Mouse (Mus musculus): ENCODE results near the gene Trappc10. TPM values are rescaled to one million over a fixed set of nuclear protein-coding genes. Genes with fewer than 3 reads are reported as not detected.
"Not testable (repeated sequence)": the region's sequence is repeated elsewhere in the genome, so short reads cannot be mapped to it uniquely, and the experiment has no call there.

Gene Trappc10
- polyA plus RNA-seq, 1 experiment from 2014 or later, result 8.3 TPM

DNA sequence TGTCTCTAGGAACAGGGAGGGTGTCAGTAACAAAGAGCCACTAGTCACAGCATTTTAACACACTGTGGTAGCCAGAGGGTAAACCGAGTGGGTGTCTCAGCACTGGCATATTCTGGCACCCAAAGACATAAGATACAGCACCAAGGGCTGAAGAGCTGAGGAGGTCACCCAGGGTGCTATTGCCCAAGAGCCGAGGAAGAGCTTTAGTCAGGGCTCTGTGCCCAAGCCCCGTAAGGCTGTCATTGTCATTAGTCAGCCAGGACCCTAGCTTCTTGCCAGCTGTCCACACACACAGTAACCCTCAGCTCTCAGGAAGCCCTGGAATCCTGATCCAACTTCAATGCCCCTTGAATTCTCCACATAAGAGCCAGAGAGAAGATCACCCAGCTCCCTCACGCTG lies 21.5 kb downstream of the Trappc10 start:
- no peak overlapping the region for H3K4me2 ChIP-seq (replicated peaks; ENCODE audit: low read depth, low read length)
- H3K36me3 ChIP-seq (ENCODE audit: insufficient read depth, low read length), result peaks cover 11% of the 10 kb centered on the region; the same call in 1 of the 2 replicates
- WGBS, result 83% methylated on average over 4 of the region's 4 CpGs
- H3K4me1 ChIP-seq (ENCODE audit: insufficient read depth, low read length), result no peaks in the 10 kb centered on the region
- no peak overlapping the region for H3K4me3 ChIP-seq (ENCODE audit: low read length)
- H3K27ac ChIP-seq (ENCODE audit: low read length), result no peak overlapping the region
- H3K27me3 ChIP-seq (ENCODE audit: insufficient read depth, low read length), result no peaks in the 10 kb centered on the region
- ATAC-seq (ENCODE audit: low FRiP score, low TSS enrichment), result no peak
- H3K9ac ChIP-seq (replicated peaks; ENCODE audit: low read length), result no peak overlapping the region
- no peaks in the 10 kb centered on the region for H3K9me3 ChIP-seq (ENCODE audit: low read length)

DNA sequence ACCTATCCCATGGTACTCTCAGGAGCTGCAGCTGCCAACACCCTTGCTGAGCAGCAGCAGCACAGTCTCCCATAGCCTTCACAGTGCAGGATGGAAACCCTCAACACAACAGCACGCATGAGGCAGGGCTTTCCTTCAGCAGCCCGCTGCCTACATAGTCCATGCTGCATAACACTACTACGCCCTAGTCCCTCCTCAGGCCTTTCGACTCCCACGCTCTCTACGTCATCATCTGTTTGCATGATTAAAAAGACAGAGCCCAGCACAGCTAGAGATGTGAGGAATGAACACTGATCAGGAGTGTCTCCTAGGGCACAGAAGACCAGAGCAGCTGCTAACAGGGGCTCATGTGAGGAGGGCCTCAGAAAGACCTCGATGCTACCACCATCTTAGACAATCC lies 23.1 kb downstream of the Trappc10 start:
- H3K9ac ChIP-seq (replicated peaks; ENCODE audit: low read length), result no peak overlapping the region
- H3K9me3 ChIP-seq (ENCODE audit: low read length), result no peaks in the 10 kb centered on the region
- no peak overlapping the region for H3K27ac ChIP-seq (ENCODE audit: low read length)
- H3K4me3 ChIP-seq (ENCODE audit: low read length), result no peak overlapping the region
- H3K4me1 ChIP-seq (ENCODE audit: insufficient read depth, low read length), result no peaks in the 10 kb centered on the region
- H3K36me3 ChIP-seq (ENCODE audit: insufficient read depth, low read length), result peaks cover 17% of the 10 kb centered on the region; the same call in 1 of the 2 replicates
- H3K4me2 ChIP-seq (replicated peaks; ENCODE audit: low read depth, low read length), result no peak overlapping the region
- WGBS, result 86% methylated on average over 7 of the region's 7 CpGs
- ATAC-seq (ENCODE audit: low FRiP score, low TSS enrichment), result no peak
- no peaks in the 10 kb centered on the region for H3K27me3 ChIP-seq (ENCODE audit: insufficient read depth, low read length)

DNA sequence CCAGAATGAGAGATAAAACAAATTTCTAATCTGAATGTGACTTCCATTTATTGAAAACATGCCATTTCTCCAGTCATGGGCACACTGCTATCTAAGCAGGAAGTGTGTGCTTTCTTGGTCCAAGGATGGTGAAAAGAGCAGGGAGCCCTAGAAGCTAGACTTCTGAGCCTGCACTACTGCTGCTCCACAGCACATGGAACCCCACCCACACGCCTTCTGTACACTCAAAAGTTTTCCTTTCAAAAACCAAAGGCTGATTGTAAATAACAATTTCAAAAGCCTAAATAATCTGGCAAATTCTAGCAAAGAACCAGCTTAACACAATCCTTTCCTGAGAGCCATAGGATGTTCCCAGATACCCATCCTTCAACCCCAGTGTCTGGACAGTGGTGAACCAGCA lies 24.9 kb downstream of the Trappc10 start:
- WGBS, result 89% methylated on average over 1 of the region's 1 CpGs
- Histone ChIP-seq H3K27ac (ENCODE audit: low read length) (no peak overlapping the region), H3K9me3 (ENCODE audit: low read length) (no peaks in the 10 kb centered on the region), H3K36me3 (ENCODE audit: insufficient read depth, low read length) (peaks cover 28% of the 10 kb centered on the region), H3K4me3 (ENCODE audit: low read length) (no peak overlapping the region), H3K27me3 (ENCODE audit: insufficient read depth, low read length) (no peaks in the 10 kb centered on the region), H3K4me2 (replicated peaks; ENCODE audit: low read depth, low read length) (no peak overlapping the region), H3K9ac (replicated peaks; ENCODE audit: low read length) (no peak overlapping the region), H3K4me1 (ENCODE audit: insufficient read depth, low read length) (no peaks in the 10 kb centered on the region)
- ATAC-seq (ENCODE audit: low FRiP score, low TSS enrichment), result no peak

DNA sequence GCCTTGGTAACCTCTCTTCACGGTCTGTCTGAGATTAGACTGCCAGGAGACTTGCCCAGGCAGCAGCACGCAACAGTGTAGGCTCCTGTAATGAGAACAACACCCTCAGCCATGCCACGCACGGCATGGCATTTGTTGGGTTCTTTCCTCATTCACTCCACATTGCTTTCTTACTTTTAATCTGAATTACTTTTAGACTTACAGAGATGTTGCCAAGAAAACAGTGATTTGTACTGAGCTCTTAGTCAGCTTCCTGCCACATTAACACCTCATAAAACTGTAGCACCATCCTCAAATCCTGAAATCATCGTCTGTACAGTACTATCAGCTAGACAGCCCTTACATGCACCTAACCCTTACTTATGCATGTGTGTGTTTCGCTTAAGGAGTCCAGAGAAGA lies 25.9 kb downstream of the Trappc10 start:
- no peak overlapping the region for H3K4me2 ChIP-seq (replicated peaks; ENCODE audit: low read depth, low read length)
- peaks cover 35% of the 10 kb centered on the region for H3K36me3 ChIP-seq (ENCODE audit: insufficient read depth, low read length)
- WGBS, result 62% methylated on average over 6 of the region's 6 CpGs

DNA sequence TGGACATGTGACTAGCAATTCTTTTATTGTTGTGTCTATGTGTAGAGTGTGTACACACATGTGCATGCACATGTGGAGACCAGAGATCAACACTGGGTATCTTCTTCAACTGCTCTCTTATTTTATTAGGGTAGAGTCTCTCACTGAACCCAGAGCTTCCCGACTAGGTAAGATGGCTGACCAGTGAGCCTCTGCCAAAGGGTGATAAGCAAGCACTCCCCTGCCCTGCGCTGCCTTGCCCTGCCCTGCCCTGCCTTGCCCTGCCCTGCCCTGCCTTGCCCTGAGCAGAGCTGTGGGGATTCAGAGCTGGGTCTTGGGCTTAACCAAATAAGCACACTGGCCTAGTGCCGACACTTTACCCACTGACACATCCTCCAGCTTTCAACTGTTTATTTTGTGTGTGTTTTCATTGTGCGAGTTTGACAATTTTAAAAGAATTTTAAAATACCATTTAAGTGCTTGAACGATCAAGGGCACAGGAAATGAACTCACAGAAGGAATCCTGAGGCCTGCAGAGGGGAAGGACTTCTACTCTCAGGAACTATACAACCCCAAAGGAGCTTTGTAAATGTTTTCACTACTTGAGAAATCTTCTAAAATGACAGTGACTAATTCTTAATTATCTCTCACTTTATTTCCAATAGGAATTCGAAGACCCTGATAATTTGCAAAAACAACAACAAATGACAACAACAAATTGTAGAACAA lies 27.9 kb downstream of the Trappc10 start:
- no peak for ATAC-seq (ENCODE audit: low FRiP score, low TSS enrichment)
- Histone ChIP-seq H3K27ac (ENCODE audit: low read length) (no peak overlapping the region), H3K9ac (replicated peaks; ENCODE audit: low read length) (no peak overlapping the region), H3K9me3 (ENCODE audit: low read length) (no peaks in the 10 kb centered on the region), H3K27me3 (ENCODE audit: insufficient read depth, low read length) (no peaks in the 10 kb centered on the region), H3K4me1 (ENCODE audit: insufficient read depth, low read length) (no peaks in the 10 kb centered on the region), H3K36me3 (ENCODE audit: insufficient read depth, low read length) (peaks cover 44% of the 10 kb centered on the region), H3K4me2 (replicated peaks; ENCODE audit: low read depth, low read length) (no peak overlapping the region), H3K4me3 (ENCODE audit: low read length) (no peak overlapping the region)
- WGBS, result 64% methylated on average over 6 of the region's 6 CpGs

More for the DNA sequence above, 25.9 kb downstream of the Trappc10 start:
- no peaks in the 10 kb centered on the region for H3K27me3 ChIP-seq (ENCODE audit: insufficient read depth, low read length)
- no peaks in the 10 kb centered on the region for H3K4me1 ChIP-seq (ENCODE audit: insufficient read depth, low read length)
- H3K27ac ChIP-seq (ENCODE audit: low read length), result no peak overlapping the region
- no peaks in the 10 kb centered on the region for H3K9me3 ChIP-seq (ENCODE audit: low read length)
- H3K4me3 ChIP-seq (ENCODE audit: low read length), result no peak overlapping the region
- no peak for ATAC-seq (ENCODE audit: low FRiP score, low TSS enrichment)
- H3K9ac ChIP-seq (replicated peaks; ENCODE audit: low read length), result no peak overlapping the region

DNA sequence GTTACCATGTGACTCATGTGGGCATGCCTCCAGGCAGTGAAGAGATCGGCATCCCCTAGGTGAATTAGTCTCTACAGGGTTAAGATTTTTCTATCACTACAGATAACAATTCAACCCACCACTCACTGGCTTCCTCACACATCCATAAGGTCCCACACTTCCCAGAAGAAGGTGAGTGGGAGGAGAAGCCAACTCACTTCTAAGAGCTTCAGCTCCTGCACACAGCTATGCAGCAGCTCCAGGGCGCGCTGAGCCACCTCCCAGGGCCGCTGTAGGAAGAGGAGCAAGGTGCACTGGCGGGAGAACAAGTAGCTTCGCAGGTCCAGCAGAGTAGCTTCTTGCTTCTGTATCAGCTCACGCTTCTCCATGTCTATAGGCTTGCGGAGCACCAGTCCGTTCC lies 30.1 kb downstream of the Trappc10 start:
- no peak overlapping the region for H3K4me3 ChIP-seq (ENCODE audit: low read length)
- H3K36me3 ChIP-seq (ENCODE audit: insufficient read depth, low read length), result peaks cover 50% of the 10 kb centered on the region
- H3K9ac ChIP-seq (replicated peaks; ENCODE audit: low read length), result no peak overlapping the region
- no peak for ATAC-seq (ENCODE audit: low FRiP score, low TSS enrichment)
- 98% methylated on average over 9 of the region's 9 CpGs for WGBS
- no peaks in the 10 kb centered on the region for H3K9me3 ChIP-seq (ENCODE audit: low read length)
- H3K27ac ChIP-seq (ENCODE audit: low read length), result no peak overlapping the region
- H3K4me1 ChIP-seq (ENCODE audit: insufficient read depth, low read length), result no peaks in the 10 kb centered on the region
- no peak overlapping the region for H3K4me2 ChIP-seq (replicated peaks; ENCODE audit: low read depth, low read length)
- H3K27me3 ChIP-seq (ENCODE audit: insufficient read depth, low read length), result no peaks in the 10 kb centered on the region

DNA sequence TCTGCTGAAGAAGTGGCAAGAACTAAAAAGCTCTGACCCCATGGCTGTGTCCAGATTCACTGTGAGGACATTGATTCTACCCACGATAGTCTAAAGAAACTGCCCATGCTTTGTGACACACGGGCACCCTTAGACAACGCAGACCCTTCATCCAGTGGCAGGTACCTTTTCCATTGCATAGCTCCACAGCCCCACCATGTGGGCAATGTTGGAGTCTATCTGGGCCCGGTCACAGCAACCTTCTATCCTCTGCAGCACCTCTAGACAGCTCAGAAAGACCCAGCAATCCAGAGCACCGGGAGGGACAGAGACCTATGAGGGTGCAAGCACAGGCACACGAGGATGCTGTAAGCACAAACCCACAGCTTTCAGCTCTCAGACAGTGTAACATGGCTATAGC lies 33.1 kb downstream of the Trappc10 start:
- 68% methylated on average over 6 of the region's 6 CpGs for WGBS
- H3K9ac ChIP-seq (replicated peaks; ENCODE audit: low read length), result no peak overlapping the region
- no peak overlapping the region for H3K4me3 ChIP-seq (ENCODE audit: low read length)
- H3K4me1 ChIP-seq (ENCODE audit: insufficient read depth, low read length), result no peaks in the 10 kb centered on the region
- no peak overlapping the region for H3K27ac ChIP-seq (ENCODE audit: low read length)
- H3K9me3 ChIP-seq (ENCODE audit: low read length), result no peaks in the 10 kb centered on the region
- no peak overlapping the region for H3K4me2 ChIP-seq (replicated peaks; ENCODE audit: low read depth, low read length)
- no peaks in the 10 kb centered on the region for H3K27me3 ChIP-seq (ENCODE audit: insufficient read depth, low read length)
- peaks cover 63% of the 10 kb centered on the region for H3K36me3 ChIP-seq (ENCODE audit: insufficient read depth, low read length)
- no peak for ATAC-seq (ENCODE audit: low FRiP score, low TSS enrichment)

DNA sequence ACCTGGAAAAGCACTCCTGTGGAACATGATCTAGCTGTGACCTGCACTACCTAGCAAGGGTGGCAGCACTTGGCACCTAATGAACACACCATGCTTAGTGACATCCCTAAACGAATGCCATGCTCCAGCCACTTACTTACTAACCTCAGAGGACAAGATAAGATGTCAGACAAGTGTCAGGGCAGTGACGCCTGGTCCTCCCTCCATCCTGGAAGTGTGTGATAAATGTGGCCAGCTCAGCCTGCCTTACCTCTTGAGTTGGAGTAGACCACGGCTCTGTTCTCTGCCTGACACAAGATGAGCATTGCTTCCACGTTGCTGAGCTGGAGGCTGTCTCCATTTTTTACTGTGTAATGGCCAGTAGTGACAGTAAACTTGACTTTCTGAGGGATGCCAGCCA lies 43.3 kb downstream of the Trappc10 start:
- ATAC-seq (ENCODE audit: low FRiP score, low TSS enrichment), result no peak
- WGBS, result 85% methylated on average over 4 of the region's 4 CpGs
- no peaks in the 10 kb centered on the region for H3K9me3 ChIP-seq (ENCODE audit: low read length)

DNA sequence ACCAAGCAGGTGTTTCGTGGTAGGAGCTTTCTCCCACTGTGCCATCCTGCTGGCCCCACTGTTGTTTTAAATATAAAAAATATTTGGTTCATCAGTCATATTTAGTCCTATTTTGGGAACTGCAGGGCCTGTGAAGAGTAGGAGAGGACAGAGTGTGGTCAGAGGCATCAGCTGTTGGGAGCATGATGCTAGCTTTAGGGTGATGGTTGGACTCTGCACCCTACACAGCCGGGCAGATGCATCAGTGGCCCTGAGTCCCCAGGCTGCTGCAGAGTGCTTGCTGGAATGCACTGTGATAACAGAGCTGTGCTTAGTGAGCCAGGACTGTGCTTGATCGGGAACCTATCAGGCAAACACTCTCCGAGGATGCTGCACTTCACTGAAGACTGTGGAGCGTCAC lies 51.5 kb downstream of the Trappc10 start:
- Histone ChIP-seq H3K4me3 (ENCODE audit: low read length) (no peak overlapping the region), H3K4me2 (replicated peaks; ENCODE audit: low read depth, low read length) (no peak overlapping the region), H3K4me1 (ENCODE audit: insufficient read depth, low read length) (no peaks in the 10 kb centered on the region), H3K36me3 (ENCODE audit: insufficient read depth, low read length) (peaks cover 67% of the 10 kb centered on the region), H3K27me3 (ENCODE audit: insufficient read depth, low read length) (no peaks in the 10 kb centered on the region), H3K9ac (replicated peaks; ENCODE audit: low read length) (no peak overlapping the region), H3K27ac (ENCODE audit: low read length) (no peak overlapping the region), H3K9me3 (ENCODE audit: low read length) (no peaks in the 10 kb centered on the region)
- WGBS, result 95% methylated on average over 5 of the region's 5 CpGs
- no peak for ATAC-seq (ENCODE audit: low FRiP score, low TSS enrichment)

More for the DNA sequence above, 43.3 kb downstream of the Trappc10 start:
- Histone ChIP-seq H3K4me1 (ENCODE audit: insufficient read depth, low read length) (no peaks in the 10 kb centered on the region), H3K27me3 (ENCODE audit: insufficient read depth, low read length) (no peaks in the 10 kb centered on the region), H3K4me2 (replicated peaks; ENCODE audit: low read depth, low read length) (no peak overlapping the region), H3K27ac (ENCODE audit: low read length) (no peak overlapping the region), H3K4me3 (ENCODE audit: low read length) (no peak overlapping the region), H3K9ac (replicated peaks; ENCODE audit: low read length) (no peak overlapping the region), H3K36me3 (ENCODE audit: insufficient read depth, low read length) (peaks cover 50% of the 10 kb centered on the region)

DNA sequence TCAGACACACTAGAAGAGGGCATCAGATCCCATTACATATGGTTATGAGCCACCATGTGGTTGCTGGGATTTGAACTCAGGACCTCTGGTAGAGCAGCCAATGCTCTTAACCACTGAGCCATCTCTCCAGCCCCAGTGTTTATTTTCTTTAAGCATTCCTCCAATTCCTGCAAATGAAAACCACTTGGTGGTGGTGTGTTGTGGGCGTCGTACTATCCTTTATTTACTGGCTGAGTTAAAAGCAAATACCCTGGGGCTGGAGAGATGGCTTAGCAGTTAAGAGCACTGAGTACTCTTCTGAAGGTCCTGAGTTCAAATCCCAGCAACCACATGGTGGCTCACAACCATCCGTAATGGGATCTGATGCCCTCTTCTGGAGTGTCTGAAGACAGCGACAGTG lies 58.4 kb downstream of the Trappc10 start:
- Histone ChIP-seq H3K4me1 (ENCODE audit: insufficient read depth, low read length) (peaks cover 11% of the 10 kb centered on the region), H3K36me3 (ENCODE audit: insufficient read depth, low read length) (peaks cover 38% of the 10 kb centered on the region)
- not testable (repeated sequence) for ATAC-seq (ENCODE audit: low FRiP score, low TSS enrichment); H3K4me2 ChIP-seq (replicated peaks; ENCODE audit: low read depth, low read length); H3K4me3 ChIP-seq (ENCODE audit: low read length); H3K9ac ChIP-seq (replicated peaks; ENCODE audit: low read length); H3K27me3 ChIP-seq (ENCODE audit: insufficient read depth, low read length); H3K27ac ChIP-seq (ENCODE audit: low read length); H3K9me3 ChIP-seq (ENCODE audit: low read length)
- 80% methylated on average over 4 of the region's 4 CpGs for WGBS
